Mouse (Mus musculus) lung, embryonic 14.5 days (tissue): ENCODE data around the gene Gm21293. TPM values are rescaled to one million over a fixed set of nuclear protein-coding genes. Genes with fewer than 3 reads are reported as not detected.
A peak's percentile ranks its signal among the peaks of the same experiment; 100 is the strongest.
"Not testable (repeated sequence)": the region's sequence is repeated elsewhere in the genome, so short reads cannot be mapped to it uniquely, and the experiment has no call there.

Experiments used
- ATAC-seq: fragments of 200-750 bp; cut with Nextera tagmentation; 2 replicates; pipeline ENCODE4 v1.8.0; 2017; ENCODE audit warnings: mild to moderate bottlenecking, moderate TSS enrichment, moderate library complexity; ENCODE audit not compliant: insufficient read depth
- DNase-seq: peaks from one replicate; pipeline ENCODE4 v3.0.0-alpha.2; 2015
- H3K27ac ChIP-seq: fragments of 300-500 bp; sonication (generic); 2 replicates; pipeline ENCODE4 v1.5.1; 2014; ENCODE audit warnings: low read depth, mild to moderate bottlenecking, moderate library complexity
- H3K27me3 ChIP-seq: fragments of 300-500 bp; sonication (generic); 2 replicates; pipeline ENCODE4 v1.6.1; 2014; ENCODE audit warnings: low read length, control low read depth; ENCODE audit not compliant: insufficient read depth
- H3K36me3 ChIP-seq: fragments of 300-500 bp; sonication (generic); 2 replicates; pipeline ENCODE4 v1.6.1; 2014; ENCODE audit warnings: control low read depth; ENCODE audit not compliant: insufficient read depth
- H3K4me1 ChIP-seq: fragments of 300-500 bp; sonication (generic); 2 replicates; pipeline ENCODE4 v1.6.1; 2014; ENCODE audit warnings: antibody characterized with exemption, control low read depth; ENCODE audit not compliant: insufficient read depth
- H3K4me2 ChIP-seq: fragments of 300-500 bp; sonication (generic); 2 replicates; pipeline ENCODE4 v1.6.1; 2014; ENCODE audit warnings: mild to moderate bottlenecking
- H3K4me3 ChIP-seq: fragments of 300-500 bp; sonication (generic); 2 replicates; pipeline ENCODE4 v1.5.1; 2014; ENCODE audit warnings: low read depth, low read length
- H3K9ac ChIP-seq: fragments of 300-500 bp; sonication (generic); 2 replicates; pipeline ENCODE4 v1.6.1; 2014
- H3K9me3 ChIP-seq: fragments of 300-500 bp; sonication (generic); 2 replicates; pipeline ENCODE4 v1.6.1; 2016; ENCODE audit warnings: low read depth, low read length, control low read depth
- CTCF ChIP-seq: IDR thresholded peaks from 2 replicates; pipeline ENCODE4 v1.5.1; 2016; ENCODE audit warnings: antibody characterized with exemption, low read depth
- WGBS: fragments of 180-500 bp; shearing (Covaris S2); extraction: QIAGEN DNeasy Blood & Tissue Kit; methylation state at CpG from one replicate; pipeline ENCODE4 v1.1.7; 2014; 5-methylcytosine and 5-hydroxymethylcytosine counted together
- polyA plus RNA-seq: library from polyadenylated mRNA; unstranded; fragments of >200 nt; fragmentation: Nextera tagmentation; extraction: Ambion mirVana; gene quantifications from 2 replicates; pipeline ENCODE4 v1.2.1, GENCODE M21; 2014

The Gm21293 gene
- polyA plus RNA-seq, result not detected in 2 replicates

- H3K9ac ChIP-seq, H3K27ac ChIP-seq, H3K9me3 ChIP-seq, H3K27me3 ChIP-seq, ATAC-seq, DNase-seq, H3K4me2 ChIP-seq, H3K4me1 ChIP-seq, H3K4me3 ChIP-seq, H3K36me3 ChIP-seq: not testable (repeated sequence)
- no CpG with 5 or more reads among the region's 3 CpGs for whole genome bisulfite sequencing
These were observed at the start of gene Gm21293 for GRCm38 (mm10) chr10:104142687-104143086. Gene Gm21293 (plus strand): TSS chr10:104142987.

DNA sequence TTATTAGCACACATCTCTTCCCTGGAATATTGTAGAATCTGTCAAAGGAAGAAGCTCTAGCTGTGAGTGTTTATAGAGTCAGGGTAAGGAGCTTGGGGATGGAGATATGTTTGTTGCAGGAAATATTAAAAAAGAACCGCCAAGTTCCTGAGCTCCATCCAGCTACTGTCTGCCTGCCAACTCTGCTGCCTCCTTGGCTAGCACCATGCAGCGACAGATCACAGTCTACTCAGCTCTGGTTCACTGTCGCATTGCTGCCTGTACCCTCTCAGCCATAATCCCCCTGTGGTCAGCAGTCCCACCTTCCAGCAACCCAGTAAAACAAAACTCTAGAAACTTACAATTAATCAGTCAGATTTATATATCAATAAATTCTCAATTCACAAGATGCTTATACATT, 32.7 kb upstream of the Gm21293 start:
- Histone ChIP-seq H3K36me3 (no peaks in the 10 kb centered on the region), H3K4me1 (no peaks in the 10 kb centered on the region), H3K9me3 (no peaks in the 10 kb centered on the region), H3K4me2 (no peak overlapping the region), H3K4me3 (no peak overlapping the region), H3K9ac (no peak overlapping the region), H3K27ac (no peak overlapping the region), H3K27me3 (no peaks in the 10 kb centered on the region)
- WGBS, result 50% methylated on average over 3 of the region's 3 CpGs
- DNase-seq, result peak; percentile 17
- no peak for ATAC-seq
- TF ChIP-seq CTCF, result no peak

DNA sequence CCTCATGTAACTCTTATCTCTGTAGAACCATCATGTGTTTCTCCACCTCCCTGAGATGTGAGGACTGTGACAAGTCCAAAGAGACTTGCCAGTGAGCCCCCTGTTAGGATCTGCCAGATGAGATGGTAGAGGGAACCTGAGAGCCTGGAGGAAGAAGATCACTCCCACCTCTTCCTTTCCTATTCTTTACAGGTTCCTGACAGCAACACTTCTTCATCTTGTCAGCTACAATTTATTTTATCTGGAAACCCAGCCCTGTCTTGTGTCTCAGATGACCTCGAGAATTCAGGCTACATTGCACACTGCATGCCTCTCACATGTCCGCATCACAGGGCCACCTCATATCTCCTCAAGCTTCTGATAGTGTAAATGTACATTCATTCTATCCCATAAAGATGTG, 24.5 kb upstream of the Gm21293 start:
- Histone ChIP-seq H3K4me1 (no peaks in the 10 kb centered on the region), H3K27ac (no peak overlapping the region), H3K9ac (no peak overlapping the region), H3K4me2 (no peak overlapping the region), H3K9me3 (no peaks in the 10 kb centered on the region), H3K27me3 (no peaks in the 10 kb centered on the region), H3K36me3 (no peaks in the 10 kb centered on the region), H3K4me3 (no peak overlapping the region)
- 38% methylated on average over 2 of the region's 2 CpGs for WGBS
- no peak for DNase-seq
- no peak for ATAC-seq
- no peak for TF ChIP-seq CTCF

GRCm38 (mm10) chr10:104151197-104151596, 8.4 kb downstream of the Gm21293 start, which contains the start of gene Gm6763:
Gene Gm6763 (plus strand): TSS chr10:104151497.
- WGBS, result no CpG with 5 or more reads among the region's 3 CpGs
- not testable (repeated sequence) for H3K4me3 ChIP-seq, H3K4me2 ChIP-seq

DNA sequence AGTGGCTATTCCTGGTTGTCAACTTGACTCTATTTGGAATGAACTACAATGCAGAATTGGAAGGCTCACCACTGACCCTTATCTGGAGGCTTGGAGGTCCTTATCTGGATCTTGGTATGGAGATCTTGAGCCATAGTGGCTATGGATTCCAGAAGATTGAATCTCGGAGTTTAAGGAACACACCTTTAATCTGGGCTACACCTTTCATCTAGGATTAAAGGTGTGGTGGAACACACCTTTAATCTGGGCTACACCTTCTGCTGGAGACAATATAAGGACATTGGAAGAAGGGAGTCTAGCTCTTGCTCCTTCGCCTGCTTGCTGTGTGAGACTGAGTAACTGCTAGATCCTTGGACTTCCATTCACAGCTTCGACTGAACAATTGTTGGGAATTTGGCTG, 16.9 kb downstream of the Gm21293 start, which contains the start of gene Gm8764:
Gene Gm8764, plus strand, starts transcription at position 301 of the 400 bp plus-strand sequence.
- H3K4me2 ChIP-seq, ATAC-seq, H3K36me3 ChIP-seq, H3K9ac ChIP-seq, H3K27ac ChIP-seq, H3K9me3 ChIP-seq, H3K4me1 ChIP-seq, H3K27me3 ChIP-seq, DNase-seq, H3K4me3 ChIP-seq: not testable (repeated sequence)
- WGBS, result no CpG with 5 or more reads among the region's 3 CpGs

More at GRCm38 (mm10) chr10:104151197-104151596, 8.4 kb downstream of the Gm21293 start, which contains the start of gene Gm6763:
- not testable (repeated sequence) for H3K27me3 ChIP-seq, DNase-seq, H3K4me1 ChIP-seq, H3K9ac ChIP-seq, ATAC-seq, H3K9me3 ChIP-seq, H3K27ac ChIP-seq, H3K36me3 ChIP-seq

- not testable (repeated sequence) for H3K27me3 ChIP-seq, DNase-seq, H3K4me1 ChIP-seq, ATAC-seq, H3K4me3 ChIP-seq, H3K9me3 ChIP-seq, H3K27ac ChIP-seq, H3K36me3 ChIP-seq, H3K9ac ChIP-seq, H3K4me2 ChIP-seq
- WGBS, result no CpG with 5 or more reads among the region's 3 CpGs
These were observed 25.4 kb downstream of the Gm21293 start, which contains the start of gene Gm21304 for GRCm38 (mm10) chr10:104168215-104168614. Gene Gm21304 (plus strand): TSS chr10:104168515.

- H3K4me1 ChIP-seq, H3K27me3 ChIP-seq, H3K9ac ChIP-seq, DNase-seq, ATAC-seq, H3K4me3 ChIP-seq, H3K27ac ChIP-seq, H3K36me3 ChIP-seq, H3K4me2 ChIP-seq, H3K9me3 ChIP-seq: not testable (repeated sequence)
- whole genome bisulfite sequencing, result no CpG with 5 or more reads among the region's 3 CpGs
These were observed 33.9 kb downstream of the Gm21293 start, which contains the start of gene Gm21312 for GRCm38 (mm10) chr10:104176724-104177123. Gene Gm21312 (plus strand): TSS chr10:104177024.

- H3K4me1 ChIP-seq, result not testable (repeated sequence)
These were observed 42.4 kb downstream of the Gm21293 start, which contains the start of gene Gm20765 for GRCm38 (mm10) chr10:104185233-104185632. Gene Gm20765 (plus strand): TSS chr10:104185533.

DNA sequence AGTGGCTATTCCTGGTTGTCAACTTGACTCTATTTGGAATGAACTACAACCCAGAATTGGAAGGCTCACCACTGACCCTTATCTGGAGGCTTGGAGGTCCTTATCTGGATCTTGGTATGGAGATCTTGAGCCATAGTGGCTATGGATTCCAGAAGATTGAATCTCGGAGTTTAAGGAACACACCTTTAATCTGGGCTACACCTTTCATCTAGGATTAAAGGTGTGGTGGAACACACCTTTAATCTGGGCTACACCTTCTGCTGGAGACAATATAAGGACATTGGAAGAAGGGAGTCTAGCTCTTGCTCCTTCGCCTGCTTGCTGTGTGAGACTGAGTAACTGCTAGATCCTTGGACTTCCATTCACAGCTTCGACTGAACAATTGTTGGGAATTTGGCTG, 51.0 kb downstream of the Gm21293 start, which contains the start of gene Gm4340:
Gene Gm4340, plus strand, starts transcription at position 301 of the 400 bp plus-strand sequence.
- not testable (repeated sequence) for H3K4me2 ChIP-seq, DNase-seq, H3K4me3 ChIP-seq, H3K27me3 ChIP-seq, H3K9me3 ChIP-seq, H3K4me1 ChIP-seq, ATAC-seq, H3K9ac ChIP-seq, H3K27ac ChIP-seq, H3K36me3 ChIP-seq
- WGBS, result no CpG with 5 or more reads among the region's 3 CpGs

More at GRCm38 (mm10) chr10:104185233-104185632, 42.4 kb downstream of the Gm21293 start, which contains the start of gene Gm20765:
- not testable (repeated sequence) for H3K27ac ChIP-seq, H3K27me3 ChIP-seq, H3K9me3 ChIP-seq, H3K4me2 ChIP-seq, DNase-seq, H3K36me3 ChIP-seq, H3K4me3 ChIP-seq, ATAC-seq, H3K9ac ChIP-seq
- no CpG with 5 or more reads among the region's 3 CpGs for WGBS
